Mouse (Mus musculus): Measurements from ENCODE around the gene Olfr1226. TPM values are rescaled to one million over a fixed set of nuclear protein-coding genes. Genes with fewer than 3 reads are reported as not detected.
"Not testable (repeated sequence)": the region's sequence is repeated elsewhere in the genome, so short reads cannot be mapped to it uniquely, and the experiment has no call there.

The Olfr1226 gene
- total RNA-seq (2014; rRNA removed) (not detected in 2 replicates), polyA plus RNA-seq (2015; fragmentation: Nextera tagmentation; extraction: Ambion mirVana) (not detected in 2 replicates)

DNA sequence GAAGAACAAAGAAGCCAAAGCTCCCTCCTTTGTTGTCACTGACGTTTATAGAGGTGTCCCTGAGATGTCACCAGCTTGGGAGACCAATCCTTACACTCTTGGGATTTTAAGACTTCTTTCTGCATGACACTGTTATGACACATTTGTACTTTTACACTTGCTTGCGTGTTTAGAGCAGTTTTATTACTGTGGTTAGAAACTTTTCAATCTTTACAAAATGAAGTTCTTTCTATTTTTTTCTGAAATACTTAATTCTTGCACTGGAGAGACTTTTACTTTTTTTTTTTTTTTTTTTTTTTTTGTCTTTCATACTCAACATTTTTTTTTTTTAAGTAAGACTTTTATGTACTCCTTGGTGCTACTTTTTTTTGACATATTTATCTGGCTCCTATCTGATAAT is at the start of gene Olfr1226:
Gene Olfr1226 (minus strand): TSS at position 101 of the 400 bp plus-strand sequence.
- 61% methylated on average over 2 of the region's 2 CpGs for WGBS
- TF ChIP-seq CTCF (IDR thresholded peaks at IDR 0.05) = no peak

DNA sequence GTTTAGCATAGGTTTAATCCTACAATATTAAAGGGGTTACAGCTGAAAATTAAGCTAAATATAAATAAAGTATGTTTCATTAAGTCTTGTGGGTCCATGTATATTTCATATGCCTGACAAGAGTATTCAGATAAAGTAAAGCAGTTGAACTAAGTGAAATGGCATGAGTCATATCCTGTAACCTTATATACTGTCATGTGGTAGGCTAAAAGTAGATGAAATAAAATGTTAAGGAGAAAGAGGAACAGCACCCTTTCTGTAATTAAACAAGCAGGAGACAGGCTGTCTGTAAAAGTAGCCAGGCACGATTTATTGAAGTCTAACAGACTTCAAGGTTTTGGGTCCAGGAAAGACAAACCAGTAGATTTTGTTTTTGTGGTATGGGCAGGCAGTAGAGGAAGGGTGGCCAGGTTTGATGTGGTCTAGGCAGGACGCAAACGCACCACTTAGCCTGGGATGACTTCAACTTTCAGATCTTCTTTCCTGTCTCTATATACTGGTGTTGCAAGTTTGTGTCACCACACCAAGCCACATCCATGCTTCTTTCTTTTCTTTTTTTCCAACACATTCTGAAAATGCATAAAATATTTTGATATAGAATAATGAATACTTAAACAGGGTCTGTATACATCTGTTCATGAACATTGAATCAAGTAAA is 3.4 kb downstream of the Olfr1226 start:
- no peaks in the 10 kb centered on the region for H3K4me1 ChIP-seq (ENCODE audit: insufficient read depth, low read length)
- H3K36me3 ChIP-seq (ENCODE audit: insufficient read depth, low read length) = no peaks in the 10 kb centered on the region
- no peak overlapping the region for H3K27ac ChIP-seq (ENCODE audit: low read depth, low read length)
- H3K4me3 ChIP-seq (ENCODE audit: low read depth, low read length) = no peak overlapping the region
- no peak overlapping the region for H3K9ac ChIP-seq (replicated peaks; ENCODE audit: low read length, poor library complexity, severe bottlenecking)
- WGBS = 91% methylated on average over 3 of the region's 3 CpGs
- H3K4me2 ChIP-seq (ENCODE audit: low read depth, low read length, poor library complexity, severe bottlenecking) = no peak overlapping the region
- DNase-seq (ENCODE audit: low spot score) (no peak), ATAC-seq (ENCODE audit: low FRiP score) (no peak)
- no peak for TF ChIP-seq CTCF (IDR thresholded peaks at IDR 0.05)
- H3K9me3 ChIP-seq (ENCODE audit: low read length) = no peaks in the 10 kb centered on the region
- no peaks in the 10 kb centered on the region for H3K27me3 ChIP-seq (ENCODE audit: insufficient read depth, low read length)

More for the DNA sequence above, at the start of gene Olfr1226:
- no peak within 1 kb of the TSS for H3K4me2 ChIP-seq (ENCODE audit: low read depth, low read length, poor library complexity, severe bottlenecking)
- no peaks in the 10 kb centered on the region for H3K9me3 ChIP-seq (ENCODE audit: low read length)
- H3K36me3 ChIP-seq (ENCODE audit: insufficient read depth, low read length) = no peaks in the 10 kb centered on the region
- H3K27me3 ChIP-seq (ENCODE audit: insufficient read depth, low read length) = no peaks in the 10 kb centered on the region
- H3K9ac ChIP-seq (replicated peaks; ENCODE audit: low read length, poor library complexity, severe bottlenecking) = no peak within 1 kb of the TSS
- DNase-seq (ENCODE audit: low spot score) (no peak), ATAC-seq (ENCODE audit: low FRiP score) (no peak)
- H3K4me1 ChIP-seq (ENCODE audit: insufficient read depth, low read length) = no peaks in the 10 kb centered on the region
- no peak within 1 kb of the TSS for H3K27ac ChIP-seq (ENCODE audit: low read depth, low read length)
- H3K4me3 ChIP-seq (ENCODE audit: low read depth, low read length) = no peak within 1 kb of the TSS

GRCm38 (mm10) chr2:89174569-89174968 is 25.3 kb downstream of the Olfr1226 start, which contains the start of gene Olfr1225:
Gene Olfr1225 (minus strand): TSS chr2:89174669.
- Histone ChIP-seq H3K36me3 (ENCODE audit: insufficient read depth, low read length) (no peaks in the 10 kb centered on the region), H3K4me1 (ENCODE audit: insufficient read depth, low read length) (no peaks in the 10 kb centered on the region), H3K27me3 (ENCODE audit: insufficient read depth, low read length) (no peaks in the 10 kb centered on the region), H3K27ac (ENCODE audit: low read depth, low read length) (no peak within 1 kb of the TSS), H3K4me2 (ENCODE audit: low read depth, low read length, poor library complexity, severe bottlenecking) (no peak within 1 kb of the TSS), H3K4me3 (ENCODE audit: low read depth, low read length) (no peak within 1 kb of the TSS), H3K9me3 (ENCODE audit: low read length) (no peaks in the 10 kb centered on the region), H3K9ac (replicated peaks; ENCODE audit: low read length, poor library complexity, severe bottlenecking) (no peak within 1 kb of the TSS)
- DNase-seq (ENCODE audit: low spot score) = no peak
- no peak for ATAC-seq (ENCODE audit: low FRiP score)
- 92% methylated on average over 1 of the region's 1 CpGs for WGBS
- TF ChIP-seq CTCF (IDR thresholded peaks at IDR 0.05) = no peak

DNA sequence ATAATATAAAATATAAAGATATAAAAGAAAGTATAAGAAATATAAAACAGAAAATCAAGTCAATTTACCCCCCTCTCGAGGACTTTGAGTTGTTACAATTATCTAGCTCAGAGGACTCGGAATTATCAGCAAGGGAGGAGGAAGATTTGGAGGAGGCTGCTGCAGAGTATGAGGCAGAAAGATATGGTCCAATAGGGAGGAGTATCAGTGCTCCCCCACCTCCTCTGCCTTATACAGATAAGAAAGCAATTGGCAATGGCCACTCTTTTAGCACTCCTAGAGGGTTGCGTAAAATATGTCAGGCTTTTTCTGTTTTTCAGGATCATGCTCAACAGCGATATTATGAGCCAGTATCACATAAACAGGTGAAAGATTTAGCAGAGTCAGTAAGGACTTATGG is 35.1 kb downstream of the Olfr1226 start:
- not testable (repeated sequence) for H3K4me3 ChIP-seq (ENCODE audit: low read depth, low read length); ATAC-seq (ENCODE audit: low FRiP score); H3K4me1 ChIP-seq (ENCODE audit: insufficient read depth, low read length); H3K27me3 ChIP-seq (ENCODE audit: insufficient read depth, low read length); DNase-seq (ENCODE audit: low spot score); H3K9me3 ChIP-seq (ENCODE audit: low read length); H3K4me2 ChIP-seq (ENCODE audit: low read depth, low read length, poor library complexity, severe bottlenecking); H3K27ac ChIP-seq (ENCODE audit: low read depth, low read length); H3K9ac ChIP-seq (replicated peaks; ENCODE audit: low read length, poor library complexity, severe bottlenecking); H3K36me3 ChIP-seq (ENCODE audit: insufficient read depth, low read length)
- 91% methylated on average over 4 of the region's 4 CpGs for WGBS

DNA sequence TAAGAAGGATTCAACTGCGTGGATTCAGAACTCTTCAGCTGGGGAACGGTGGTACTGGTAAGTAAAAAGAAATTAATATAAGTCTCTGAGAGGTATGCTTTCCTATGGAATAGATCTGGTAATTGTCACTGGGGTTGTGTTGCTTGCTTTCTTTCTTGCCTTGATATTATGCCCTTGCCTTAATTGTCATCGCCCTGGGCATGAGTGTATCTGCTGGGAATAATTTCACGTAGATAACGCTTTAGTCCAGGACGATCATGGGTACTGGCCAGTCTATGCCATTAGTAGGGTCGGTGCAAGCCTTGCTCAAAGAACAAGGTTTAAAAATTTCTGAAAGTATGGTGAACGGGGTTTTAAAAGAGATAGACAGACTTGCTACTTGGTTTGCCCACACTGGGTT is 35.9 kb downstream of the Olfr1226 start, which contains the start of gene Olfr1224-ps1:
Gene Olfr1224-ps1 (minus strand): TSS at position 101 of the 400 bp plus-strand sequence.
- H3K36me3 ChIP-seq (ENCODE audit: insufficient read depth, low read length); H3K4me2 ChIP-seq (ENCODE audit: low read depth, low read length, poor library complexity, severe bottlenecking); DNase-seq (ENCODE audit: low spot score); H3K27ac ChIP-seq (ENCODE audit: low read depth, low read length); ATAC-seq (ENCODE audit: low FRiP score); H3K9me3 ChIP-seq (ENCODE audit: low read length); H3K27me3 ChIP-seq (ENCODE audit: insufficient read depth, low read length); H3K4me1 ChIP-seq (ENCODE audit: insufficient read depth, low read length); H3K4me3 ChIP-seq (ENCODE audit: low read depth, low read length); H3K9ac ChIP-seq (replicated peaks; ENCODE audit: low read length, poor library complexity, severe bottlenecking): not testable (repeated sequence)
- 92% methylated on average over 8 of the region's 8 CpGs for WGBS

DNA sequence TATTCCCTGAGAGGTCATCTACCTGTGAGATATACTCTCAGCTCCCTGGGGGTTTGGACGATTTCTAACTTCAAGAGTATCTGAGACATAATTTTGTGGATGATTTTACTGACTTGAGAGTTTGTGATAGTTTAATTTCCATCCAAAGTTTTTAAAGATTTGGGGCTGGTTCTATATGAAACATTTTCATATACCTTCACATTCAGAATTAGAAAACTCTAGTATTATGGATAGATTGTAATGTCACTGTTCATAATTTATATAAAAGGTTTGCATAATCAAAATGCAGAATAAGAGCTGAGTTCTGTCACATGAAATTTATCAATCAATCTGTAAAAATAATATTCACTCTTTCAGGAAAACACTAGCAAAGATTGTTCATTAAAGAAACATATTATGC is 48.4 kb downstream of the Olfr1226 start, which contains the start of gene Olfr1223:
Gene Olfr1223 (minus strand): TSS at position 101 of the 400 bp plus-strand sequence.
- DNase-seq (ENCODE audit: low spot score) = no peak
- H3K4me1 ChIP-seq (ENCODE audit: insufficient read depth, low read length) = no peaks in the 10 kb centered on the region
- H3K36me3 ChIP-seq (ENCODE audit: insufficient read depth, low read length) = no peaks in the 10 kb centered on the region
- no peak for ATAC-seq (ENCODE audit: low FRiP score)
- H3K4me3 ChIP-seq (ENCODE audit: low read depth, low read length) = no peak within 1 kb of the TSS
- no peaks in the 10 kb centered on the region for H3K9me3 ChIP-seq (ENCODE audit: low read length)
- no peak within 1 kb of the TSS for H3K9ac ChIP-seq (replicated peaks; ENCODE audit: low read length, poor library complexity, severe bottlenecking)
- WGBS = 53% methylated on average over 1 of the region's 1 CpGs
- no peak for TF ChIP-seq CTCF (IDR thresholded peaks at IDR 0.05)
- no peaks in the 10 kb centered on the region for H3K27me3 ChIP-seq (ENCODE audit: insufficient read depth, low read length)
- H3K4me2 ChIP-seq (ENCODE audit: low read depth, low read length, poor library complexity, severe bottlenecking) = no peak within 1 kb of the TSS
- H3K27ac ChIP-seq (ENCODE audit: low read depth, low read length) = no peak within 1 kb of the TSS

Other genes starting within 250 kb of the Olfr1226 start
- not detected in 2 replicates for gene Olfr1212, start 246.1 kb downstream of the Olfr1226 start, total RNA-seq (2014; rRNA removed)
- gene Olfr1212, start 246.1 kb downstream of the Olfr1226 start, polyA plus RNA-seq (2015; fragmentation: Nextera tagmentation; extraction: Ambion mirVana) = not detected in 2 replicates
- gene Gm13762, start 219.8 kb downstream of the Olfr1226 start, total RNA-seq (2014; rRNA removed) = not detected in 2 replicates
- not detected in 2 replicates for gene Gm13762, start 219.8 kb downstream of the Olfr1226 start, polyA plus RNA-seq (2015; fragmentation: Nextera tagmentation; extraction: Ambion mirVana)
- gene Olfr1214, start 207.4 kb downstream of the Olfr1226 start, total RNA-seq (2014; rRNA removed) = not detected in 2 replicates
- not detected in 2 replicates for gene Olfr1214, start 207.4 kb downstream of the Olfr1226 start, polyA plus RNA-seq (2015; fragmentation: Nextera tagmentation; extraction: Ambion mirVana)
- not detected in 2 replicates for gene Olfr1215, start 193.1 kb downstream of the Olfr1226 start, total RNA-seq (2014; rRNA removed)
- not detected in 2 replicates for gene Olfr1215, start 193.1 kb downstream of the Olfr1226 start, polyA plus RNA-seq (2015; fragmentation: Nextera tagmentation; extraction: Ambion mirVana)
- gene Olfr1216, start 181.7 kb downstream of the Olfr1226 start, total RNA-seq (2014; rRNA removed) = not detected in 2 replicates
- not detected in 2 replicates for gene Olfr1216, start 181.7 kb downstream of the Olfr1226 start, polyA plus RNA-seq (2015; fragmentation: Nextera tagmentation; extraction: Ambion mirVana)
- not detected in 2 replicates for gene Olfr1217, start 168.0 kb downstream of the Olfr1226 start, total RNA-seq (2014; rRNA removed)
- not detected in 2 replicates for gene Olfr1217, start 168.0 kb downstream of the Olfr1226 start, polyA plus RNA-seq (2015; fragmentation: Nextera tagmentation; extraction: Ambion mirVana)
- gene Olfr1218, start 138.9 kb downstream of the Olfr1226 start, total RNA-seq (2014; rRNA removed) = not detected in 2 replicates
- gene Olfr1218, start 138.9 kb downstream of the Olfr1226 start, polyA plus RNA-seq (2015; fragmentation: Nextera tagmentation; extraction: Ambion mirVana) = not detected in 2 replicates
- gene Olfr1219, start 116.5 kb downstream of the Olfr1226 start, total RNA-seq (2014; rRNA removed) = not detected in 2 replicates
- not detected in 2 replicates for gene Olfr1219, start 116.5 kb downstream of the Olfr1226 start, polyA plus RNA-seq (2015; fragmentation: Nextera tagmentation; extraction: Ambion mirVana)
- not detected in 2 replicates for gene Olfr1220, start 93.2 kb downstream of the Olfr1226 start, total RNA-seq (2014; rRNA removed)
- not detected in 2 replicates for gene Olfr1220, start 93.2 kb downstream of the Olfr1226 start, polyA plus RNA-seq (2015; fragmentation: Nextera tagmentation; extraction: Ambion mirVana)
- not detected in 2 replicates for gene Olfr1221, start 82.8 kb downstream of the Olfr1226 start, total RNA-seq (2014; rRNA removed)
- not detected in 2 replicates for gene Olfr1221, start 82.8 kb downstream of the Olfr1226 start, polyA plus RNA-seq (2015; fragmentation: Nextera tagmentation; extraction: Ambion mirVana)
- gene Olfr1222, start 67.0 kb downstream of the Olfr1226 start, total RNA-seq (2014; rRNA removed) = not detected in 2 replicates
- gene Olfr1222, start 67.0 kb downstream of the Olfr1226 start, polyA plus RNA-seq (2015; fragmentation: Nextera tagmentation; extraction: Ambion mirVana) = not detected in 2 replicates
- gene Olfr1223, start 48.5 kb downstream of the Olfr1226 start, total RNA-seq (2014; rRNA removed) = not detected in 2 replicates
- gene Olfr1223, start 48.5 kb downstream of the Olfr1226 start, polyA plus RNA-seq (2015; fragmentation: Nextera tagmentation; extraction: Ambion mirVana) = not detected in 2 replicates
- not detected in 2 replicates for gene Olfr1224-ps1, start 36.0 kb downstream of the Olfr1226 start, total RNA-seq (2014; rRNA removed)
- gene Olfr1224-ps1, start 36.0 kb downstream of the Olfr1226 start, polyA plus RNA-seq (2015; fragmentation: Nextera tagmentation; extraction: Ambion mirVana) = not detected in 2 replicates
- not detected in 2 replicates for gene Olfr1225, start 25.4 kb downstream of the Olfr1226 start, total RNA-seq (2014; rRNA removed)
- gene Olfr1225, start 25.4 kb downstream of the Olfr1226 start, polyA plus RNA-seq (2015; fragmentation: Nextera tagmentation; extraction: Ambion mirVana) = not detected in 2 replicates
- gene Olfr1228, start 54.0 kb upstream of the Olfr1226 start, total RNA-seq (2014; rRNA removed) = not detected in 2 replicates
- not detected in 2 replicates for gene Olfr1228, start 54.0 kb upstream of the Olfr1226 start, polyA plus RNA-seq (2015; fragmentation: Nextera tagmentation; extraction: Ambion mirVana)
- not detected in 2 replicates for gene Olfr1229, start 88.0 kb upstream of the Olfr1226 start, total RNA-seq (2014; rRNA removed)
- not detected in 2 replicates for gene Olfr1229, start 88.0 kb upstream of the Olfr1226 start, polyA plus RNA-seq (2015; fragmentation: Nextera tagmentation; extraction: Ambion mirVana)
- not detected in 2 replicates for gene Olfr1230, start 97.2 kb upstream of the Olfr1226 start, total RNA-seq (2014; rRNA removed)
- gene Olfr1230, start 97.2 kb upstream of the Olfr1226 start, polyA plus RNA-seq (2015; fragmentation: Nextera tagmentation; extraction: Ambion mirVana) = not detected in 2 replicates
- gene Olfr1231, start 107.0 kb upstream of the Olfr1226 start, total RNA-seq (2014; rRNA removed) = not detected in 2 replicates
- gene Olfr1231, start 107.0 kb upstream of the Olfr1226 start, polyA plus RNA-seq (2015; fragmentation: Nextera tagmentation; extraction: Ambion mirVana) = not detected in 2 replicates
- not detected in 2 replicates for gene Olfr1232, start 129.6 kb upstream of the Olfr1226 start, total RNA-seq (2014; rRNA removed)
- gene Olfr1232, start 129.6 kb upstream of the Olfr1226 start, polyA plus RNA-seq (2015; fragmentation: Nextera tagmentation; extraction: Ambion mirVana) = not detected in 2 replicates
- not detected in 2 replicates for gene Olfr1233, start 142.3 kb upstream of the Olfr1226 start, total RNA-seq (2014; rRNA removed)
- gene Olfr1233, start 142.3 kb upstream of the Olfr1226 start, polyA plus RNA-seq (2015; fragmentation: Nextera tagmentation; extraction: Ambion mirVana) = not detected in 2 replicates
- not detected in 2 replicates for gene Olfr1234, start 164.8 kb upstream of the Olfr1226 start, total RNA-seq (2014; rRNA removed)
- gene Olfr1234, start 164.8 kb upstream of the Olfr1226 start, polyA plus RNA-seq (2015; fragmentation: Nextera tagmentation; extraction: Ambion mirVana) = not detected in 2 replicates
- not detected in 2 replicates for gene Olfr1238, start 209.6 kb upstream of the Olfr1226 start, total RNA-seq (2014; rRNA removed)
- gene Olfr1238, start 209.6 kb upstream of the Olfr1226 start, polyA plus RNA-seq (2015; fragmentation: Nextera tagmentation; extraction: Ambion mirVana) = not detected in 2 replicates
- gene Olfr1239, start 220.4 kb upstream of the Olfr1226 start, total RNA-seq (2014; rRNA removed) = not detected in 2 replicates
- gene Olfr1239, start 220.4 kb upstream of the Olfr1226 start, polyA plus RNA-seq (2015; fragmentation: Nextera tagmentation; extraction: Ambion mirVana) = not detected in 2 replicates
- not detected in 2 replicates for gene Olfr1240, start 243.0 kb upstream of the Olfr1226 start, total RNA-seq (2014; rRNA removed)
- gene Olfr1240, start 243.0 kb upstream of the Olfr1226 start, polyA plus RNA-seq (2015; fragmentation: Nextera tagmentation; extraction: Ambion mirVana) = not detected in 2 replicates

Data from midbrain, postnatal 0 days (tissue).